Mouse (Mus musculus) G1E (cell line): ENCODE measurements around the gene Pnkp.

ENCODE experiments used
- CTCF ChIP-seq: IDR thresholded peaks from 2 replicates; pipeline ENCODE4 v1.5.1; 2012; ENCODE audit warnings: low read depth, low read length, inconsistent platforms, mixed read lengths
- GATA1 ChIP-seq: IDR thresholded peaks from 2 replicates; pipeline ENCODE4 v1.6.1; 2012; ENCODE audit warnings: borderline replicate concordance, low read length, inconsistent platforms, mixed read lengths
- TAL1 ChIP-seq: conservative IDR thresholded peaks from 2 replicates; pipeline ENCODE4 v1.6.1; 2012; ENCODE audit warnings: low read depth, low read length, inconsistent platforms, mixed read lengths

DNA sequence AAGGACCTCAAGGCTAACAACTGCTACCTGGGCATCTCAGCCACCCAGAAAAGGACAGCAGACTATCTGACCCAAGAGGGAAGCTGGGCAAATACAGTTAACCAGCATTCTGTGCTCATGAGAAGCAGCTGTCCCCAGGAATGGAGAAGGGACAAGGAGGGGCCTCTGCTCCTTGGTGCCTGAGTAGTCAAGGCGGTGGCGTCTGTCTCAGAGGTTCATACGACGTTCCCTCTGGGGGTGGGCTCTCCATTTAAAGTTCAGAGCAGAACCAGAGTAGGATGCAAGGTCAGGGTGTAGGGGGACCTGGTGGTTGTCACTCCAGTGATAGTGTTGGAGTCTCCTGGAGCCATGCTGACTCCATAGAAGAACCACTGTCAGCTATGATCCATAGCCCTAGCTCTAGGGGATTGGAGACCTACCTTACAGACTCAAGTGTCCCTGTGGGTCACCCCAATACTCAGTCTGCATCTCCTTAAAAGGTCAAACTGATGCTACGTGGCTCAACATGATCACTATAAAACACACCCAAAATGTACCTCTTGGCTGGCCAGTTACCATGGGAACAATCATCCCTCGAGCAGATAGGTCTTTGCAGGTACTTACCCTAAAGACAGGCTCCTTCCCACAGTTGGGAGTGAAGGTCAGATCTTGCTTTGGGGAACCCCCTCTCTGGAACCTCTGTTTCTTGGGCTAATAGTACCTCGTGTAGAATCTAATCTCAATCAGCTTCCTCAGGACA lies 46.0 kb upstream of the Pnkp start:
- TF ChIP-seq CTCF, result no peak
- no peak for TF ChIP-seq TAL1
- TF ChIP-seq GATA1, result no peak
